Mouse (Mus musculus) megakaryocyte-erythroid progenitor cell, adult 5-6 weeks (primary cell): ENCODE results near the gene Zmynd15. TPM values are rescaled to one million over a fixed set of nuclear protein-coding genes. Genes with fewer than 3 reads are reported as not detected.

Source experiments
- ATAC-seq: replicated peaks from 2 replicates; pipeline ENCODE4 v1.8.0; 2016; ENCODE audit warnings: mild to moderate bottlenecking, inconsistent platforms; ENCODE audit not compliant: severe bottlenecking, poor library complexity, low FRiP score, low TSS enrichment
- total RNA-seq, 2 experiments: library from RNA; stranded (forward) in 1 of 2; stranded (reverse) in 1 of 2; fragments of 200-1000, 215-1000 nt in 1 of 2; fragments of >200 nt in 1 of 2; fragmentation: Nextera tagmentation in 1 of 2; gene quantifications; 2 replicates each; pipeline ENCODE4 v1.2.3; 2014 to 2017

The Zmynd15 gene
- total RNA-seq, 2 experiments from 2014 or later, result 0.94 TPM; not detected in 1

DNA sequence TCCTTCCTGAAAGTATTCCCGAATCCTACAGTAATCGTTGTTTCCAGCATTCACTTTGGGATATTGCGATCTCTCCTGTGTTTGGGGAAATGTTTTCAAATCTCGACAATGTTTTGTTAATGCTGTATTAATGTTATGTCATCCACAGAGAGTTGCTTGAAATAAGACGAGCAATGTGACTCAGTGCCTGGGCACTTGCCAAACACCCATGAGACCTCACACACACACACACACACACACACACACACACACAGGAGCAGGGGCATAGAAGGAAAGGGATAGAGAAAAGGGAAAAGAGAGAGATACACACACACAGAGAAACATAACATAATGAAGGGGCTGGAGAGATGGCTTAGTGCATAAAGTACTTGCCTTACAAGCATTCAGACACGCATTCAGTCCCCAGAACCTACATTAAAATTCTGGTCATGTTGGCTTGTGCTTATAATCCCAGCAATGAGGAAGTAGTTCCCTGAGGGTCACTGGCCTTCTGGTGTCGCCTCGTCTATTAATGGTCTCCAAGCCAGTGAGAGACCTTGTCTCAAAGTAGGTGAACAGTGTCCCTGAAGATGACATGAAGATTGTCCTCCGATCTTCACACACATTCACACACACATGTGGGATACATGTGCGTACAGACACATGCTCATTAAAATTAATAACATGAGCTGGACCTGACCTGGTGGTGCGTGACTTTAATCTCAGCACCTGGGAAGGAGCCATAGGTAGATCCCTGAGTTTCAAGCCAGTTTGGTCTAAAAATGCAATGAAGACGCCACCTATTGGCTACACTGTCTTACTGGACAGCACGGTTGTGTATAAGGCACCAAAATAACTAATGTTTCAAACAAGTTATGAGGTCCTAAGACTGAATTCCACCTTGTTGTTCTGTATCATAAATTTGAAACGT lies 40.6 kb downstream of the Zmynd15 start:
- ATAC-seq, result no peak

DNA sequence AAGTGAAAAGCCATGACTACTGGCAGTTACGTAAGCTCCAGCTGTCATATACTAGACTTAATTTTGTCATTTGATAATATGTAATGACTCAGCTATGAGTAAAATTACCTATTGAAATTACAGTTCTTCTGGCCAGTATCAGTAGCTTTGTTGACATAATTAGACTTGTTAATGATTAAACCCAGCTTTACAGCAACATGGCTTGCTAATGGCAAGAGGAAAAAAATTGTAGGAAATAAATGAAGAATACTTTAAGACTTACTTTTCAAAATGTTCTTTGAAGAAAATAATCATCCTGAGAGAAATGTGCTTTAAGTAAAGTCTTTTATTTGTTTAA lies 41.2 kb downstream of the Zmynd15 start:
- ATAC-seq, result no peak

DNA sequence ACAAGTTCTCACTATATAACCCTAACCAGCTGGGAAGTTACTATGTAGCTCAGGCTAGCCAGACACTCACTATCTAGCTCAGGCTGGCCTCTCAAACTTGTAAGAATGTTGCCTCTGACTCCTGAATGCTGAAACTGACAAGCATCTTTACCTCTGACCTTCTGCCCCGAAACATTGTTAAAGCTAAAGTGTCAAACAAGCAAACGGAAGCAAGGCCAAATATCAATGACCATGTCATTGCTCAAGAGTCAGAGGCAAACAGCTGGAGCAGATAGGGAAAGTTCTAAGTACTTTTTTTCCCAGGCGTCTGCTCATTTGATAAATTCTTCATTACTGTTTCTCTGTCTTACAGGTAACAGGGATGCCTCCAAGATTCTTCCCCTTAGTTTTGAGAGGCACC lies 42.8 kb downstream of the Zmynd15 start:
- ATAC-seq, result no peak

DNA sequence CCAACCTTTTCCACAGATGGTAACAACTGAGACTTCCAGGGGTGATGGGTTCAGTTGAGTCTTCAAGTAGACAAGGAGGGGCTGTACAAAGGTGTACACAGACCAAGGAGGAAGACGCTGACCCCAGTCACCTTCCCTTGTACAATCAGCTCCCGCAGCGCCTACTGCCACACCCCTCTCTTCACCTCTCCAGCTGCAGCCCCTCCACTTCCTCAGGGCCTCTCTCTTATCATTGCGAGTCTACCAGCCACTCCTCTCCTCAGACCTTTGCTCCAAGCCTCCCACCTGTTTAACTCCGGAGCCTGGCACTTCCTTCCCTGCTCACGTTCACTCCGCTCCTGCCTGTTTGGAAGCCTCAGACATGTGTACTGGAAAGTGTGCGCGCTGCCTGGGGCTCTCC lies 45.7 kb downstream of the Zmynd15 start, which contains the start of gene Tm4sf5:
Gene Tm4sf5, plus strand, starts transcription at position 275 of the 400 bp plus-strand sequence.
- ATAC-seq, result 0 out of 2 replicates have a peak, but pooled peaks have one; percentile 17

DNA sequence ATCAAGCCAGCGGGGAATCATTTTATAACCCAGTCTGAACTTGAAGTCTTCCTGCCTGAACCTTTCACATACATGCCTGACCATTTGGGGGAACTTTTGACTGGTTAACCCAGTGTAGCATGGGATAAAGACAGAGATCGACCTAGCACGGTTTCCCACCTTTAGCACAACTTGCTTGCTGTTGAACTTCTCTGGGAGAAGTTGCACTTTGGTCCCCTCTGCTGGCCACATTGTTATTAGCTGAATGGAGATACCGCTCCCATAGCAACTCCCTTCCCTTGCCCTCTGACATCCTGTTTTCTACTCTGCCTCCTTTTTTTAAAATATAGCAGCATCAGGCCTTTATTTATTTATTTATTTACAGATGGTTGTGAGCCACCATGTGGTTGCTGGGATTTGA lies 47.2 kb downstream of the Zmynd15 start:
- ATAC-seq, result peak; percentile 77

DNA sequence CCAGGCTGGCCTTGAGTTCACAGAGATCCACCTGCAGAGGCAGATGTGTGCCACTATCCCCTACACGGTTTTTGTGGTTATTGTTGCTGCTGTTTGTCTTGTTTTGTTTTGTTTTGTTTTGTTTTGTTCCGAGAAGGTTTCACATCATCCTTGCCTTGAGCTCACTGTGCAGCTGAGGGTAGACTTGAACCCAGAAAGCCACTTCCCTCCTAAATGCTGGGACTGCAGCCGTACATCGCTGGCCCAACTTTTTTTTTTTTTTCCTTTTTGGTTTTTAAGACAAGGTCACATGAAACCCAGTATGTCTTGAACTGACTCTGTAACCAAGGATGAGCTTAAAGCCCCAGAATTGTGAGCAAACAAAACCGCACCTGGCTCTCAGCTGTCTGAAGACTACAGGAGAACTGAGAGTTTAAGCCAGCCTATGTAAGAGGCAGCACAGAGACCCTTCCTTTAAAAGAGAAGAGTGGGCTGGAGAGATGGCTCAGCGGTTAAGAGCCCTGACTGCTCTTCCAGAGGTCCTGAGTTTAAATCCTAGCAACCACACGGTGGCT lies 47.8 kb downstream of the Zmynd15 start:
- no peak for ATAC-seq

DNA sequence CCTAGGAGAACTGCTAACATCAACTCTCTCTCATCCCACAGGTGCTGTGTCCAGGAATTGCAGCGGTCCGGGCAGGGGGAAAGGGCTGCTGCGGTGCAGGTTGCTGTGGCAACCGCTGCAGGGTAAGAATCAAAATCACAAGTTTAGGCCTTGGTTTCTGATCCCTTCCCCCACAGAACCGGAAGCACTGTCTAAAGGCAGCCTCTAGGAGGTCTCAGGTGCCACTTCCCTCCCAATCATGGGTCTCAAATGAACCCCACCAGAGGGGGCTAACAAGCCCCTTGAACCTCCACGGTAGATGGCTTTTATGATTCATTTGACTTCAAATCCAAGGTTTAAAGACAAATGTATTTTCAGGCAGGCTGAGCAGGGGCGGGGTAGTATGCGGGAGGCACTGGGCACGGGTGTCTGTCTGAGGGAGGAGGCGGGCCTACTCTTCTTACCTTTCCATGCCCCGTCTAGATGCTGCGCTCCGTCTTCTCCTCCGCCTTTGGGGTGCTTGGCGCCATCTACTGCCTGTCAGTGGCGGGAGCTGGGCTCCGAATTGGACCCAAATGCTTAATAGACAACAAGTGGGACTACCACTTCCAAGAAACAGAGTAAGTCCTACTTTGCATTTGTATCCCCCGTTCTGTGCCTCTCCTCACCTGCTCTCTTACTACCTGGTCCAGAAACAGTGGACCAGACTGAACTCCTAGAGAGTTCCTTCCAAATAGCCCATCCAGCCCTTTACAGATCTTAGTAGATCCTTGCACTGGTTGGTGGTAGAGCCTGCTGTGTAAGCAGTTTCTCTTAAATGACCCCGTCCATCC lies 50.7 kb downstream of the Zmynd15 start:
- peak; percentile 62 for ATAC-seq

DNA sequence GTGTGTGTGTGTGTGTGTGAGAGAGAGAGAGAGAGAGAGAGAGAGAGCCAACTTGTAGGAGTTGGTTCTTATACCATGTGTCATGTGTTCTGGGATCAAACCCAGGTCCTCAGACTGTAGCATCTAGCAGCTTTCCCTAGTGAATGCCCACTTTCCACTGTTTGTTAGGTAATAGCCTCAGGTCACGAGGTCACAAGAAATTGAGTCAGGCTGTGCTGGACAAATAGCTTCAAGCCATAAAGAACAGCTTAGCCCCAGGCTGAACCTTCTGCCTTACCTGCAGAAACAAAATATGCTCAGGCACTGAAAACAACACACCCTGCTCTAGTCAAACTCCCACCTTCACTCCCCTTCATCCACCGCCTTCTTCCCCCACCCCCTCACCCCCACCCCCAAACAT lies 52.0 kb downstream of the Zmynd15 start:
- ATAC-seq, result no peak

DNA sequence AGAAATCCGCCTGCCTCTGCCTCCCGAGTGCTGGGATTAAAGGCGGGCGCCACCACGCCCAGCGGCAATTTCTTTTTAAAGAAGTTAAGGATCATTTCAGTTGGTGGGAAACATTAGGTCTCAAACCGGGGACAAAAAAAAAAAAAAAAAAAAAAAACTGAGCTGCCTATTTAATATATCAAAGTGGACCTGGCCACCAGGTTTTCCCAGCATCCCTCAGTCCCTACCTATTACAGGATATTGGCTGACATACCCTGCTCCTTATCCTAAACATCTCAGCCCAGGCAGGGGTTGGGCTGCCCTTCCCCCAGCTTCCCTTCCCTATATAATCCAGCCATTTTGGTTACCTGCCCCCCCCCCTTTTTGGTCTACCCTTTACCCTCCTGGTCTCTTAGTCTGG lies 52.6 kb downstream of the Zmynd15 start:
- ATAC-seq, result no peak

DNA sequence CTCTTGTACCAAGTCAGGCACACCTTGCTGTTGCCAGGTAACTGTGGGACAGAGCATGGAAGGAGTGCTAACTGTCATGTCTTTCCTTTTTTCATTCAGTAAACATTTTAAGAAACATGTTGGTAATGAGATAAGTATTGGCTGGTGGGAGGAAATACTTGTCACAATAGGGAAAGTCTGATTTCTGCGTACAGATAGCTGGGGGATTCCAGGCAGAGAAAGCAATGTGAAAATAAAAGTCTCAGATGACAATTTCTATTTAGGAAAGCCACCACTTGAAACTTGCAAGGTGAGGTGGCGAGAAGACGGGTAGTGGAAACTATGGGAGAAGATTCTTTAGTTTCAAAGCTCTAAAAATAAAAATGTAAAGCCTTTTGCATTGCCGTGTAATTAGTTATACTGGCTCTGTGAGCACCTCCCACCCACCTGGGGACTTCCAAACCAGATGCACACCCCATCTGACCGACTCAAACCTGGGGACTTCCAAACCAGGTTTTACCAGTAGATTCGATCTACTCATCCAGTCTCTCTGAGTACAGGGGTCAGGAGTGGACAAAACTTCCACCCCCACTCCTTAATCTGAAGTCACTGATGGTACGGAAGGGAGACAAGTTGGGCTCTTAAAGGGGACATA lies 53.6 kb downstream of the Zmynd15 start:
- no peak for ATAC-seq

DNA sequence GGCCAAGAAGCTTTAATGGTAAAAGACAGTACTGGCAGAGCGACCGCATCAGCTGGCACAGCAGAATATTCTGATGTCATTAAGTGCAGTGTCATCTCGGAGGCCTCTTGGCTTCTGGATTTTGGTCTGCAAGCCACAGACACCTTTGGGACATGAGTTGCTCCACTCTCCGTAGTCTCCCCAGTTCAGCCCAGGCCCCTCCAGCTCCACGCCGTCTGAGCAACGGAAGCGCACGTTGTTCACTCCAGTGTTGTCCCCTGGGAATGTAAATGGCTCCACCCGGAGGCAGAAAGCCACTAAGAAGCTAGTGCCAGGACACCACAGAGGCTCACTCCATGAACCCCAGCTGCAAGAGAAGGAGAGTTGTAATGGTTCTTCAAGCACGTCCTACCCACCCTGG lies 54.3 kb downstream of the Zmynd15 start:
- ATAC-seq, result no peak

DNA sequence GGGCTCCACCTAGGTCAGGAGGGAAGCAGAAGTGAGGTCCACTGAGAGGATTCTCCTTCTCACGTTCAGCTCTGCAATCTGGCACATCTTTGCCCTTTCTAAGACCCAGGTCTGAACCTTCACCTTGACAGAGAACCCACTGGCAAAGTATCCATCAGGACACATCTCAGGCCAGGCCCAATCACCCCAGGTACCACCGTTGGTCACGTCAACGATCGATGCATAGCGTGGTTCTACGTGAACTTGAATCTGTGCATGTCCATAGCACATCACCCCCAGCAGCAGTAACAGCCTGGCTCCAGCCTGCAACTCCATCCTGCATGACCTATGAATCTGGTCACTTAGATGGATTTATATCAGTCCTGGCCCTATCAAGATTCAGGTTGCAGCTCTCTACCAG lies 55.1 kb downstream of the Zmynd15 start, which contains the start of gene Vmo1:
Gene Vmo1, minus strand, starts transcription at position 329 of the 400 bp plus-strand sequence.
- no peak for ATAC-seq

Other genes with a start within 250 kb of the Zmynd15 start
Only the 30 nearest of the 31 such genes appear.
- gene Slc16a13, start 238.4 kb upstream of the Zmynd15 start, total RNA-seq (2014; fragmentation: Nextera tagmentation), result 2.4 and 3.1 TPM in 2 replicates
- gene Slc16a13, start 238.4 kb upstream of the Zmynd15 start, total RNA-seq (2017), result 0.19 and 4.7 TPM in 2 replicates
- gene Bcl6b, start 229.6 kb upstream of the Zmynd15 start, total RNA-seq (2014; fragmentation: Nextera tagmentation), result 0.28 and 0.62 TPM in 2 replicates
- gene Bcl6b, start 229.6 kb upstream of the Zmynd15 start, total RNA-seq (2017), result not detected in 2 replicates
- gene 0610010K14Rik, start 221.5 kb upstream of the Zmynd15 start, total RNA-seq (2014; fragmentation: Nextera tagmentation), result 71.3 and 71.6 TPM in 2 replicates
- 17.9 and 45.7 TPM in 2 replicates for gene 0610010K14Rik, start 221.5 kb upstream of the Zmynd15 start, total RNA-seq (2017)
- 5.4 and 9.6 TPM in 2 replicates for gene Gm21988, start 219.6 kb upstream of the Zmynd15 start, total RNA-seq (2014; fragmentation: Nextera tagmentation)
- 0.33 and 0.91 TPM in 2 replicates for gene Gm21988, start 219.6 kb upstream of the Zmynd15 start, total RNA-seq (2017)
- gene Rnasek, start 219.6 kb upstream of the Zmynd15 start, total RNA-seq (2014; fragmentation: Nextera tagmentation), result 109 and 125 TPM in 2 replicates
- gene Rnasek, start 219.6 kb upstream of the Zmynd15 start, total RNA-seq (2017), result 19.7 and 27.5 TPM in 2 replicates
- 0.48 TPM in 1 of 2 replicates, not detected in the other for gene Alox12, start 204.1 kb upstream of the Zmynd15 start, total RNA-seq (2014; fragmentation: Nextera tagmentation)
- gene Alox12, start 204.1 kb upstream of the Zmynd15 start, total RNA-seq (2017), result 0.11 and 0.42 TPM in 2 replicates
- gene Alox12e, start 136.8 kb upstream of the Zmynd15 start, total RNA-seq (2014; fragmentation: Nextera tagmentation), result not detected in 2 replicates
- not detected in 2 replicates for gene Alox12e, start 136.8 kb upstream of the Zmynd15 start, total RNA-seq (2017)
- not detected in 2 replicates for gene Alox15, start 107.4 kb upstream of the Zmynd15 start, total RNA-seq (2014; fragmentation: Nextera tagmentation)
- not detected in 2 replicates for gene Alox15, start 107.4 kb upstream of the Zmynd15 start, total RNA-seq (2017)
- 44.4 and 55.9 TPM in 2 replicates for gene Pelp1, start 49.4 kb upstream of the Zmynd15 start, total RNA-seq (2014; fragmentation: Nextera tagmentation)
- gene Pelp1, start 49.4 kb upstream of the Zmynd15 start, total RNA-seq (2017), result 10.0 and 12.9 TPM in 2 replicates
- gene Arrb2, start 26.8 kb upstream of the Zmynd15 start, total RNA-seq (2014; fragmentation: Nextera tagmentation), result 41.8 and 43.2 TPM in 2 replicates
- 21.7 and 32.6 TPM in 2 replicates for gene Arrb2, start 26.8 kb upstream of the Zmynd15 start, total RNA-seq (2017)
- gene Med11, start 7.5 kb upstream of the Zmynd15 start, total RNA-seq (2014; fragmentation: Nextera tagmentation), result 25.5 and 34.8 TPM in 2 replicates
- gene Med11, start 7.5 kb upstream of the Zmynd15 start, total RNA-seq (2017), result 38.6 and 46.5 TPM in 2 replicates
- 0.99 TPM in 1 of 2 replicates, not detected in the other for gene Cxcl16, start 551 bp downstream of the Zmynd15 start, total RNA-seq (2014; fragmentation: Nextera tagmentation)
- gene Cxcl16, start 551 bp downstream of the Zmynd15 start, total RNA-seq (2017), result 0.08 TPM in 1 of 2 replicates, not detected in the other
- gene Tm4sf5, start 45.8 kb downstream of the Zmynd15 start, total RNA-seq (2014; fragmentation: Nextera tagmentation), result not detected in 2 replicates
- not detected in 2 replicates for gene Tm4sf5, start 45.8 kb downstream of the Zmynd15 start, total RNA-seq (2017)
- gene Vmo1, start 55.2 kb downstream of the Zmynd15 start, total RNA-seq (2014; fragmentation: Nextera tagmentation), result not detected in 2 replicates
- not detected in 2 replicates for gene Vmo1, start 55.2 kb downstream of the Zmynd15 start, total RNA-seq (2017)
- gene Gltpd2, start 59.8 kb downstream of the Zmynd15 start, total RNA-seq (2014; fragmentation: Nextera tagmentation), result not detected in 2 replicates
- gene Gltpd2, start 59.8 kb downstream of the Zmynd15 start, total RNA-seq (2017), result not detected in 2 replicates
- gene Psmb6, start 65.9 kb downstream of the Zmynd15 start, total RNA-seq (2014; fragmentation: Nextera tagmentation), result 299 and 333 TPM in 2 replicates
- gene Psmb6, start 65.9 kb downstream of the Zmynd15 start, total RNA-seq (2017), result 225 and 305 TPM in 2 replicates
- gene Gm40193, start 73.5 kb downstream of the Zmynd15 start, total RNA-seq (2014; fragmentation: Nextera tagmentation), result not detected in 2 replicates
- not detected in 2 replicates for gene Gm40193, start 73.5 kb downstream of the Zmynd15 start, total RNA-seq (2017)
- gene Pld2, start 80.6 kb downstream of the Zmynd15 start, total RNA-seq (2014; fragmentation: Nextera tagmentation), result not detected in 2 replicates
- 0.47 TPM in 1 of 2 replicates, not detected in the other for gene Pld2, start 80.6 kb downstream of the Zmynd15 start, total RNA-seq (2017)
- gene Mink1, start 103.4 kb downstream of the Zmynd15 start, total RNA-seq (2014; fragmentation: Nextera tagmentation), result 44.7 and 61.0 TPM in 2 replicates
- gene Mink1, start 103.4 kb downstream of the Zmynd15 start, total RNA-seq (2017), result 18.2 and 19.8 TPM in 2 replicates
- gene 4930544D05Rik, start 156.4 kb downstream of the Zmynd15 start, total RNA-seq (2014; fragmentation: Nextera tagmentation), result not detected in 2 replicates
- gene 4930544D05Rik, start 156.4 kb downstream of the Zmynd15 start, total RNA-seq (2017), result not detected in 2 replicates
- 3.0 TPM in 1 of 2 replicates, not detected in the other for gene Chrne, start 159.8 kb downstream of the Zmynd15 start, total RNA-seq (2014; fragmentation: Nextera tagmentation)
- not detected in 2 replicates for gene Chrne, start 159.8 kb downstream of the Zmynd15 start, total RNA-seq (2017)
- 3.6 and 10.4 TPM in 2 replicates for gene Gp1ba, start 179.7 kb downstream of the Zmynd15 start, total RNA-seq (2014; fragmentation: Nextera tagmentation)
- gene Gp1ba, start 179.7 kb downstream of the Zmynd15 start, total RNA-seq (2017), result 0.50 and 0.85 TPM in 2 replicates
- gene Rnf167, start 187.8 kb downstream of the Zmynd15 start, total RNA-seq (2014; fragmentation: Nextera tagmentation), result 92.8 and 95.5 TPM in 2 replicates
- 42.3 and 53.4 TPM in 2 replicates for gene Rnf167, start 187.8 kb downstream of the Zmynd15 start, total RNA-seq (2017)
- 62.3 and 63.1 TPM in 2 replicates for gene Slc25a11, start 188.0 kb downstream of the Zmynd15 start, total RNA-seq (2014; fragmentation: Nextera tagmentation)
- gene Slc25a11, start 188.0 kb downstream of the Zmynd15 start, total RNA-seq (2017), result 33.1 and 36.2 TPM in 2 replicates
- 1,236 and 1,373 TPM in 2 replicates for gene Pfn1, start 195.2 kb downstream of the Zmynd15 start, total RNA-seq (2014; fragmentation: Nextera tagmentation)
- gene Pfn1, start 195.2 kb downstream of the Zmynd15 start, total RNA-seq (2017), result 377 and 675 TPM in 2 replicates
- 16.7 and 33.7 TPM in 2 replicates for gene Eno3, start 197.8 kb downstream of the Zmynd15 start, total RNA-seq (2014; fragmentation: Nextera tagmentation)
- gene Eno3, start 197.8 kb downstream of the Zmynd15 start, total RNA-seq (2017), result 8.4 and 16.5 TPM in 2 replicates
- gene Spag7, start 210.0 kb downstream of the Zmynd15 start, total RNA-seq (2014; fragmentation: Nextera tagmentation), result 61.3 and 88.7 TPM in 2 replicates
- gene Spag7, start 210.0 kb downstream of the Zmynd15 start, total RNA-seq (2017), result 59.9 and 60.5 TPM in 2 replicates
- 14.6 and 17.4 TPM in 2 replicates for gene Camta2, start 228.7 kb downstream of the Zmynd15 start, total RNA-seq (2014; fragmentation: Nextera tagmentation)
- 0.91 and 7.1 TPM in 2 replicates for gene Camta2, start 228.7 kb downstream of the Zmynd15 start, total RNA-seq (2017)
- gene Inca1, start 240.7 kb downstream of the Zmynd15 start, total RNA-seq (2014; fragmentation: Nextera tagmentation), result 0.69 TPM in 1 of 2 replicates, not detected in the other
- 0.42 TPM in 1 of 2 replicates, not detected in the other for gene Inca1, start 240.7 kb downstream of the Zmynd15 start, total RNA-seq (2017)
- gene Kif1c, start 241.1 kb downstream of the Zmynd15 start, total RNA-seq (2014; fragmentation: Nextera tagmentation), result 3.9 and 8.3 TPM in 2 replicates
- 5.4 and 13.2 TPM in 2 replicates for gene Kif1c, start 241.1 kb downstream of the Zmynd15 start, total RNA-seq (2017)